Mouse (Mus musculus) testis, adult 2 months (tissue): ENCODE results near the gene 1700018B08Rik.

Experiments
- CTCF ChIP-seq: fragments of 200-500 bp; IDR thresholded peaks from 2 replicates; pipeline ENCODE4 v1.5.1; 2012; ENCODE audit warnings: low read depth, mild to moderate bottlenecking, inconsistent platforms, low read length, moderate library complexity; ENCODE audit not compliant: control insufficient read depth, insufficient read depth, insufficient replicate concordance
- POLR2A ChIP-seq: fragments of 200-500 bp; IDR thresholded peaks from 2 replicates; pipeline ENCODE4 v1.6.1; 2012; ENCODE audit warnings: low read depth, mild to moderate bottlenecking, inconsistent platforms, low read length, moderate library complexity; ENCODE audit not compliant: control insufficient read depth

- no peak for TF ChIP-seq POLR2A
- TF ChIP-seq CTCF, result no peak
Measured at GRCm38 (mm10) chr8:121572121-121572520, 28.0 kb upstream of the 1700018B08Rik start.
